Mouse (Mus musculus) heart, adult 8-10 months (tissue): ENCODE measurements around the gene Basp1. TPM values are rescaled to one million over a fixed set of nuclear protein-coding genes. Genes with fewer than 3 reads are reported as not detected.
A peak's percentile ranks its signal among the peaks of the same experiment; 100 is the strongest.

ENCODE experiments used
- DNase-seq: peaks from one replicate; pipeline ENCODE4 v3.0.0; 2022; ENCODE audit warnings: low spot score
- total RNA-seq, 4 experiments: library from RNA; stranded (reverse); gene quantifications; 2 replicates each; pipeline ENCODE4 v1.2.4; 2022

Gene Basp1
- total RNA-seq, 4 experiments from 2014 or later: 0.73 to 0.91 (median 0.83) TPM

DNA sequence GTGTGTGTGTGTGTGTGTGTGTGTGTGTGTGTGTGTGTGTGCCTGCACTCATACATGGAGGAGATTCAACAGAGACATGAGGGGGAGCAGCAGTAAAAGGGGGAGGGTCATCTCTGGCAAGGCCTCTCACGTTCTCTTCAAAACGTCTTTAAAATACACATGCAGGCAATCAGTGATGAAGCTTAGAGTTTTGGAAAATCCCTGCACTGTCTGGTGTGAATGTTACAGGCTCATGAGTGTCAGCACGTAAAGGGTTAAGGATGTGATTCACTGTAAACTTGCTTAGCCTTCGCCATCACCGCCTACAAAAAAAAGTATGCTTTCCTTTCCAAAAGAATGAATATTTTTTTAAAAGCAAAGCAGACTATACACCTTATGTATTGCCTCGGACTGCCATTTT, 2.8 kb upstream of the Basp1 start:
- no peak for DNase-seq

GRCm38 (mm10) chr15:25415958-25416357, 2.4 kb upstream of the Basp1 start:
- DNase-seq: no peak

- peak; percentile 81 for DNase-seq
These were observed 1.2 kb upstream of the Basp1 start for GRCm38 (mm10) chr15:25414747-25415119.

DNA sequence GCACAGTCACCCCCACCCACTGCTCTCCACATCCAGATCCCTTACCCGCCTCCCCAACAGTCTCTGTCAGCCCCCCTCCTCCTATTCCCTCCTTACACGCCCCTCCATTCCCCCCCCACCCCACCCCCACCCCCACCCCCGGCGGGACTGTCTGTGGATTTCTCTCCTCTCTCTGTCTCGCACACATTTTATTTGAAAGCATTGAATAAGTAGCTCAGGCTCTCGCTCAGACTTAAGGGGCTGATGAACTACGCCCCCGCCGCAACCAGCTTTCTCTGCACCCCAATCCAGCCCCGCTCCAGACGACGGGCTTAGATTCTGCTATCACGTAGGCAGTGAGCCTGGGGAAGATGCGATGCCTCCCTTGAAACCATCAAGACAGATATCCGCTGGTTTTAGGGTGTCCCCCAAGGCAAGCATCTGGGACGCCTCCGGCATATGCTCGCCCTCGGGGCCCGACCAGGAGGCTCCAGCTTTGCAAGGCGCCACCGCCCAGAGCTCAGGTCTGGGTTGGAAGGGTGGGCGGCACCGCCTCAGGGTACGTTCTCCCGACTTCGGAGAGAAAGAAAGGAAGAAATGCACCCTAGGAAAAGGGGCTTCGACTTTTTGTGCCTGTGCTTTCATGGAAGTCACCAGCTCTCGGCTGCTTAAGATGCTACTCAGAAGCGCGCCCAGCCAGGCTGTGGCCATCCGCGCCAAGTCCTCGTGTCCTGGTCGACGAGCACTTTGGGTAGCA, 615 bp upstream of the Basp1 start:
- DNase-seq: peak; percentile 6

- no peak for DNase-seq
These were observed 753 bp downstream of the Basp1 start for GRCm38 (mm10) chr15:25412761-25413261.

DNA sequence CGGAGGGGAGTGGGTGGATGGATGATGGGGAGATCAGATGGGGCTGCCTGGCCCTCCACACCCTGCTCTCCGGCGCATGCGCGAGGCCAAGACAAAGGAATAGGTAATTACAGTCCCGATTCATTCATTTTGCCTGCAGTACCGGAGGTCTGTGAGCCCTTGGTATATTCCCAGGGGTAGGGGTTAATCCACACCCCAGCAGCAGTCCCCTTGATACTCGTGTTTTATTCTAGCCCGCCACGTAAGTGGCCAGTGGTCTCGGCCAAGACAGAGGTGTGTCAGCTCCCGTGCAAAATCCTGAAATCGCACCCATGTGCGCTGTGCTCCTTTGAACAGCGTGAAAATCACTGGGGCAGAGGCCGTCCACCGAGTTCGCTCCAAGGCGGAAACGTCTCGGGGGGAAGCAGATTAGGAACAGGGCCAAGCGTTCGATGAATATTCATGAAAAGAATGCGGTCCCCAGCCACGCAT, 1.4 kb downstream of the Basp1 start:
- DNase-seq: peak; percentile 5

- DNase-seq: no peak
These were observed 2.1 kb downstream of the Basp1 start for GRCm38 (mm10) chr15:25411461-25411860.

GRCm38 (mm10) chr15:25405926-25406325, 7.6 kb downstream of the Basp1 start:
- no peak for DNase-seq

DNA sequence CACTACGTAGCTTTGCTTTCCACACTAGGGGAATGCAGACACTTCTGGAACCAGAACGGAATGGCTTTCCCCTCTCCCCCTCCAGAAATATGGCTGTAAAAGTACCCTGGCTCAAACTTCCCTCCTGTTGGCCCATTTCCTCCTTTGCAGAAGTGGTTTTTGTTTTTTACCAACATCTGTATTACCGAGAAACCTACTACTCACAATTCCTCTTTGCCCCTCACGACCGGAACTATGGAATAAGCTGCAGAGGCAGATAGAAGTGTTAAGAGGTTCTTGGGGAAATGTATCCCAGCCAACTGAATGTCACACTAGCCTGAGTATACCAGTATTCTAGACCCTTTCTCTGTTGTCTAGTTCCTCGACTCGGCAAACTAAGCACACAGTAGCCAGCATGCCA, 9.7 kb downstream of the Basp1 start:
- no peak for DNase-seq

DNA sequence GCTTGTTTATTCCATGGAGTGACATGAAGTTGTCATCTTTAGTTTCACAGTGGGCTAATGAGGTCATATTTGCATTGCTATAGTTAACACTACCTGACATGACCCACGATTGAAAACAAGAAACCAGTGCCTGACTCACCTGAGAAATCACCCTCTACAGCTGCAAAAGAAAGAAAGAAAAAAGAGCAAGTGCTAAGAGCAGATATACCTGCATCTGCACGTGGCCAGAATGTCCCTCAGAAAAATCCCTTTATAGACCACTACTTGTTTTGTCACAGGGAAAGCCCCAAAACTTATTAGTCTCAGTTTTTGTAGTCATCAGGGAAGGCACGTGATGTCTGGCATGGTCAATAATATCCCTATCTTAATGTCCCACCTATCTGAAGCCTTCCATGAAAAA, 11.6 kb downstream of the Basp1 start:
- no peak for DNase-seq

GRCm38 (mm10) chr15:25400276-25400675, 13.3 kb downstream of the Basp1 start:
- DNase-seq: no peak

GRCm38 (mm10) chr15:25395912-25396590, 17.5 kb downstream of the Basp1 start:
- DNase-seq: no peak

DNA sequence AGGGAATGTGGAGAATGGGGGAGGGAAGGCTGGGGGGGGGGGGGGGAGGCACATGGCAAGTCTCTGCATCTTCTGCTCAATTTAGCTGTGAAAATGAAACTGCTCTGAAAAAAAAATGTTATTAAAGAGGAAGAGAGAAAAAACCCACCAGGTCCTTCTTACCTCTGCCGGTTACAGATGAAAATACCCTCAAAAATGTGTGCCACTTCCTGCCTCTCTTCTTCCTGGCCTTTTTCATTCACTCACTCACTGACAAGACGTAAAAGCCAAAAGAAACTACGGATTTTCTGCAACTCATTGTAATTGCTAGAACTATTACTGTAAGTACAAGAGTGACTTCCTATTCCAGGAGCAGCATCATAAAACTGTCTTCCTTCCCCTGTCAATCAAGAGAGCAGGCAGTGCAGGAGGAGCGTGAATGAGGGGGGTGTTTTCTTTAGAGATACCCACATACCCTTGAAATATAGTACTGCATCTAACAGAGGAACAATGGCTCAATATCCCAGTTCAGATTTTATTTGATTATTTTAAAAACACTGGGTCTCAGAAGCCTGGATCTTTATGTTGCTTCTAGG, 21.0 kb downstream of the Basp1 start:
- no peak for DNase-seq

- DNase-seq: no peak
These were observed 22.4 kb downstream of the Basp1 start for GRCm38 (mm10) chr15:25391210-25391609.

DNA sequence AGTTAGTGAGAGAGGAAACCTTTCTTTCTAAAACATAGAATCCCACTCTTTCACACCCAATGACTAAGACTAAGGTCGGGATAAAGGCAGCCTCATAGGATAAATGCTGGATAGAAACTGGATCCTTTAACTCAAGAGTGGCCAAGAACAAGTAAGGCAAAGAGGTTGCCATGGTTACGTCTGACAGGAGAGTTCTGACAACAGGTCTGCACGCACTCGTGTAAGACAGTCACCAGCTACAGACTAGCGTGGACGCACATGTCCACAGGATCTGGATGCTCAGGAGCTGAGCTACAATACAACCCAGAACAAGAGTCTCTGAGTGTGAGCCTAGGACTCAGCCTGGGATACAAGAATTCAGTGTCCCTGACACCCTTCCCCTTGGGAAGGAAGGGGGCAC, 26.0 kb downstream of the Basp1 start:
- no peak for DNase-seq

DNA sequence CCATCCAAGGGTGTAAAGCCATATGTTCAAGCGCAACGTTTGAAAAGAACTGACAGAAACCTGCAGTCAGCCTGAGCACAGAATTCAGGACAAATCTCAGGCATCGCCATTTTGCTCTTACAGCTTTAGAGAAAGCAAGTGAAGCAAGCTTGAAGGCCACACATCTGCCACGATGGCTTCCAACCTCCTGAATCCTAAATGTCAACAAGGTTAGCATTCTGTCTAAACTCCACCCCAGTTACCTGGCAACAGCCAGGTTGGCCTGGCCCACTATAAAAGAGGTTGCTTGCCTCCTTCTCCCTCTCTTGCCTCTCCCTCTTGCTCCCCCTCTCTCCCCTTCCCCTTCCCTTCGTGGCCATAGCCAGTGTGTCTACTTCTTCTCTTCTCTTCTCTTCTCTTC, 33.5 kb downstream of the Basp1 start:
- DNase-seq: no peak

DNA sequence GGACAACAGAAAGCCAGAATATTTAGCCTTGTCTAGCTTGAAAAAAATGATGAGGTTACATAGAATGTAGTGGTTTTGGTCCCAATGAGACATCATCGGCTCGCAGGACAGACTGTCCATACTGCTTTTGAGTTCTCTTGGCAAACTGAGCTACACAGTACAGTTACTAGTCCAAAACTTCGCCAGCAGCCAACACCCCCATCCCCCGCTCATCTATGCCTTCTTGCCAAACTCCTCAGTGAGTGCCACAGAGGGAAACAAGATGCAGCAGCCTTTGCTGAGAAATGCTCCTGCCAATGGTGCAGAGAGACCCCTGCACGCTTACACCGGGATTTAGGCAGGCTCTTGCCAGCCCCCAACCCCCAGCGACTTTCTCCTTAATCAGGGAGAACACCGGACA, 34.9 kb downstream of the Basp1 start:
- no peak for DNase-seq

DNA sequence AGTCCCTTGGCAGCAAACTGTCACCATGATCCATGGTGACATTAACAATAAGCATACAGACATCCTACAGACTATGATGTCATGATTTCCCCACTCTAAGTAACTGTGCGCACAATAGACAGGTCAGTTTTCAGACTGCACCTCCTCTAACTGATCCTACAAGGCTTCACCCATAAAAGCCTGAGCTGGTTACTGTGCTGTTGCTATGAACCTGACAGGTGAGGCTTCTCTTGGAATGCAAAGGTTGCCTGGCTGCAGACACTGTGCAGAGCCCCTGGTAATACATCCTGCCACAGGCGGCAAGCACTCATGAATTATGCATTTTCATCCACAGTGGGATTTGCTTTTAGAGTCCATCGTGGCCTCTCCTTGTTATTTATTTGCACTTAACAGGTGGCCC, 36.6 kb downstream of the Basp1 start:
- no peak for DNase-seq

- DNase-seq: no peak
These were observed 40.1 kb downstream of the Basp1 start for GRCm38 (mm10) chr15:25373486-25373885.

DNA sequence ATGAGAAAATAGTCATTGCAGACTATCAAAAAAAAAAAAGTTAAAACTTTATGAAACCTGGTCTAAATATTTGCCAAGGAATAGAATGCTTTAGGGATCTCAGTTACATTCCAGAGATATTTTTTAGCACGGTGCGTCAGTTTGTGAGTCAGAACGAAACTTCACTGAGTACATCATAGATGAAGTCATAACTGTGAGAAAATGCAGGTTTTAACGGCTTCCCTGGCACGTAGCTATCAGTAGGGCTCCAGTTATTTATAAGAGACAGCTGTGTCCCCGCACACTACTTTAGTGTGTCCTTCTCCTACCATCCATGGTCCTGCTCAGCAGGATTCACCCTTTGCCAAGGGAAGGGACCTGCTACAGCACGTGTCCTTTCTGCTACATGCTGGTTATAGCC, 44.0 kb downstream of the Basp1 start:
- no peak for DNase-seq

- no peak for DNase-seq
These were observed 48.1 kb downstream of the Basp1 start for GRCm38 (mm10) chr15:25365503-25365902.

- DNase-seq: no peak
These were observed 48.6 kb downstream of the Basp1 start for GRCm38 (mm10) chr15:25364819-25365463.
